26 mouse cellular contexts compared by ENCODE assay signal in genomic region chr9:69656053-69656452, GRCm38 (mm10).
DNase-seq lines count a peak whose midpoint lies in the region; ATAC-seq and TF ChIP-seq lines count a peak whose summit lies in the region.
"Had no signal": no experiment of that assay in that cellular context is flagged by ENCODE, and none has a peak within 500 bp of the region (broad histone marks: within the 10 kb centered on the region; RNA-seq: fewer than 3 reads in every experiment).

No protein-coding gene starts in this region.

- H3K27ac ChIP-seq in gastrocnemius, adult 2 months = no peak overlapping the region
- H3K27ac ChIP-seq: embryonic facial prominence, embryonic 10.5 days; embryonic facial prominence, embryonic 15.5 days; forebrain, embryonic 12.5 days; hindbrain, embryonic 14.5 days; kidney, postnatal 0 days; limb, embryonic 10.5 days; limb, embryonic 15.5 days; liver, embryonic 14.5 days; lung, embryonic 15.5 days had no signal

- TF ChIP-seq CTCF in gastrocnemius, adult 2 months (IDR thresholded peaks at IDR 0.05) = no peak

- 0 out of 2 replicates have a peak, but pooled peaks have one; percentile 35 for ATAC-seq in monocyte, adult 5-6 weeks (replicated peaks; ENCODE audit: insufficient number of reproducible peaks, low FRiP score, low TSS enrichment, poor library complexity, severe bottlenecking)
- ATAC-seq: forebrain, postnatal 0 days had no signal

- DNase-seq in heart, adult 11 months = peak; percentile 90
- no peak for DNase-seq in heart, postnatal 36 days
- DNase-seq in lung, postnatal 36 days = peak; percentile 2
- no peak for DNase-seq in lung, adult 18-20 months
- DNase-seq in layer of hippocampus, adult 9-11 months = peak; percentile 13
- no peak for DNase-seq in c-Kit-positive CD71-positive TER-119-positive erythroid progenitor cells, embryonic 14.5 days (ENCODE audit: low spot score)
- DNase-seq in gastrocnemius, adult 2 months = no peak
- DNase-seq: adrenal gland, postnatal 14 days; cerebellum, adult 11-12 months; cerebellum, adult 9-11 months; forebrain, postnatal 0 days; gastrocnemius, postnatal 10 days; kidney, adult 18-20 months; kidney, postnatal 4 days; midbrain, embryonic 14.5 days; right cerebral cortex, postnatal 4 days had no signal

- intact Hi-C loops in heart, postnatal 36 days (cut with DNase I) = no loop called here
- intact Hi-C loops in gastrocnemius, adult 2 months (cut with DNase I) = no loop called here

- no peak overlapping the region for H3K4me3 ChIP-seq in gastrocnemius, adult 2 months
- H3K4me3 ChIP-seq: embryonic facial prominence, embryonic 10.5 days; embryonic facial prominence, embryonic 15.5 days; forebrain, embryonic 12.5 days; limb, embryonic 10.5 days; limb, embryonic 15.5 days; lung, embryonic 15.5 days had no signal

Comparison
In these comparisons a context has a peak if more than half of its experiments do, and no peak if none do; other contexts are left out.
1. DNase-seq: peak in heart, adult 11 months (single experiment), lung, postnatal 36 days (single experiment) and layer of hippocampus, adult 9-11 months (single experiment); none in heart, postnatal 36 days (0 of 2), lung, adult 18-20 months (0 of 2), c-Kit-positive CD71-positive TER-119-positive erythroid progenitor cells, embryonic 14.5 days (single experiment) and gastrocnemius, adult 2 months (single experiment).